Mouse (Mus musculus): ENCODE data around the gene Dll4. TPM values are rescaled to one million over a fixed set of nuclear protein-coding genes. Genes with fewer than 3 reads are reported as not detected.

The Dll4 gene
- polyA plus RNA-seq, 1 experiment from 2014 or later: not detected

DNA sequence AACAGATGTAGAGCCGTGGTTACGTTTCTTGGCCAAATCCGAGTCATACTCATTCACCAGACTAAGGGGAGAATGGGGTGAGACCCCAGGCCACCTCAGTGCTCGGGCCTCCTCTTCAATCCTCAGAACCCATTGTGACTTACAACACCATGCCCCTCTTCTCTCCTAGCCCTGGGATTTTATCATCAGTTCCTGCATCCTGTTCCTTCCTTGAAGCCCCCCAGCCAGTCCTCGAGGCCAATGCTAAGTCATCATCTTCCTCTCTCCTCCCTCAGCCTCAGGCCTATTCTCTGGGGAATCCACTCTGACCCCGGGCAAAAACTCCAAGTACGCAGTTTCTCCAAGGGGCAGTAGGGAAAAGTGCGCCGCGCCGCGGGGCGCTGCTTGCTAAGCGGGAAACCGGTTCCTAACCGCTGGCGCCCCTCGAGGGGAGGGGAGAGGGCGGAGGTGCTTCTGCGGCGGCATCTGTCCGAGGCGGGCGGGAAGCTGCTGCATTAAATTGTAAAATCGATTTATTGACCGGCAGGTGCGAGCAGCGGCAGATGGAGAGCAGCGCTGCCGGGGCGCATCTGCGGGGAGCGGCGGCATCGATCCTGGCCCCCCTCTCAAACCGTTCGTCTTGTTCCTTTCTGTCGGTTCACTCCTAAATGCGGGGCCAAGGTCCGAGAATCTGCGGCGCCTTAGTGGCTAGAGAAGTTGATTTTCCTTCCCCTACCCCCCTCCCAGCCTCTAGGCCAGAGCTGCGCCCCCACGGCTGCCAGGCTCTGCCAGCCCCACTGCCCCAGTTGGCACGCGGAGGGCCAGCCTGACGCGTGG lies 3.6 kb upstream of the Dll4 start:
- H3K79me2 ChIP-seq (ENCODE audit: inconsistent target): no peaks in the 10 kb centered on the region
- no peak overlapping the region for H3K4me3 ChIP-seq (ENCODE audit: inconsistent target)
- no peaks in the 10 kb centered on the region for H3K36me3 ChIP-seq (ENCODE audit: inconsistent target)
- no peak overlapping the region for H3K27ac ChIP-seq
- 16% methylated on average over 48 of the region's 48 CpGs for WGBS (ENCODE audit: missing documents)

DNA sequence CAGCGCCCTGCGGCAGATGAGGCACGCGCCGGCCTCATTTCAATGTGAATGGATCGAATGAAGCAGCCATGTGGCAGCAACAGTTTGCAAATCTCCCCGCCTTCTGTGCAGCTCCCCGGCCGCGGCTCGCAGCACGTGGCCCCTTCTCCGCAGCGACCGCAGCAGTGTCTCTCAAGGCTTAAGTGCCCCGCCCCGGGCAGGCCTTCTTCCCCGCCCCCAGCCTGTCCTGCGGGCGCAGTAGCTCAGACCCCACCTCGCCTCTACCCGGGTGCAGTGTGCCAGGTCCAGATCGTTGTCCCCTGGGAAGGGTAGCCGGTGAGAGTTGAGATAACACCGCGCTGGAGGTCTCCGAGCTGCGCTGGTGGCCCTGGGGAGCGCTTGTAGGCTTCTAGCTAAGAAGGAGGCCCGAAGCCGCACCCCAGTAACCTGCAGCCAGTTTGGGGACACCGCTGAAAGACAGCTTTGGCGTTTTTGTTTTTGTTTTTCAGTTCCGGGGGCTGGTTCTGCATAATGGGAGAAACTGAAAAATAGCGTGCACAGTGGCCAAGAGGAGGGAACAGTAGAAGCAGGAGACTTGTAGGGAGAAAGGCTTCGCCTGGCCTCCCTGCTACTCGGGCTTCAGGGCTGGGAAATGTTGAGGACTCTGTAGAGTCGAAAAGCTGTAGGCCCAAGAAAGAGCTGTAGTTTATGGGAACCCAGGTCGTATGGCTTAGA lies 2.8 kb upstream of the Dll4 start:
- no peaks in the 10 kb centered on the region for H3K79me2 ChIP-seq (ENCODE audit: inconsistent target)
- 39% methylated on average over 33 of the region's 39 CpGs for WGBS (ENCODE audit: missing documents)
- no peak overlapping the region for H3K4me3 ChIP-seq (ENCODE audit: inconsistent target)
- H3K27ac ChIP-seq: no peak overlapping the region
- no peaks in the 10 kb centered on the region for H3K36me3 ChIP-seq (ENCODE audit: inconsistent target)

- no peaks in the 10 kb centered on the region for H3K79me2 ChIP-seq (ENCODE audit: inconsistent target)
- H3K36me3 ChIP-seq (ENCODE audit: inconsistent target): no peaks in the 10 kb centered on the region
- H3K4me3 ChIP-seq (ENCODE audit: inconsistent target): no peak overlapping the region
- 51% methylated on average over 13 of the region's 32 CpGs for WGBS (ENCODE audit: missing documents)
- H3K27ac ChIP-seq: no peak overlapping the region
These were observed 1.6 kb upstream of the Dll4 start for GRCm38 (mm10) chr2:119323866-119324575.

DNA sequence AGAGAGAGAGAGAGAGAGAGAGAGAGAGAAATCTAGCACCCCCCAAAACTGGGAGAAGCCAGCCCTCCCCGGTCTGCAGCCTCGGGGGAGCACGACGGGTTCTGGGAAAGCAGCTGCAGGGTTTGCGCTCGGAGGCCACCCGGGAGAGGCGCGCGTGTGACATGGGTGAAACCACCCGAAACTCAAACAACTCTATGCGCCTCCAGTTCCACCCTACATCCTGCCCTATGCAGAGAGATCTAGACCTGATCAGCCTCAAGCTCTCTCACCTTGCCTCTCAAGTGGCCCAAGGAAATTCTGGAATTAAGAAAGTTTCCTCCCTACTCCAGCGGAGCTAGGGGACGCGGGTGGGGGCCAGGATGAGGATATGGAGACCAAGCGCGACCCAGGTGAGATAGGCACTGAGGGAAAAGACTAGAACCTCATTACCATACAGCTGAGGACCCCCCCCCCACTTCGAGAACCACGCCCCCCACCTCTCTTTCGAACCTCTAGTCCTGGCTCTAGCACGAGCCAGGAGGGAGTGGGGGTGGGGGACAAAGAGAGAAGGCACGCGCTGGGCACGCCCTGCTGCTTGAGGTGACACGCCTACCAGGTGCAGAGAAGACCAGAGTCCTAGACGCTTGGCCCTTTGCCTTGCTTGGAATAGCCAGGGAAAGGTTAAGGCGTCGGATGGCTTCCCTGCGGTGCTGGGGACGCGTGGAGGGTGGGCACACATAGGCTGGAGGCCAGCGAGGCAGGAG lies 837 bp upstream of the Dll4 start:
- WGBS (ENCODE audit: missing documents): 2% methylated on average over 32 of the region's 32 CpGs
- no peak overlapping the region for H3K4me3 ChIP-seq (ENCODE audit: inconsistent target)
- no peaks in the 10 kb centered on the region for H3K79me2 ChIP-seq (ENCODE audit: inconsistent target)
- H3K27ac ChIP-seq: no peak overlapping the region
- no peaks in the 10 kb centered on the region for H3K36me3 ChIP-seq (ENCODE audit: inconsistent target)

- Histone ChIP-seq H3K79me2 (ENCODE audit: inconsistent target) (no peaks in the 10 kb centered on the region), H3K36me3 (ENCODE audit: inconsistent target) (no peaks in the 10 kb centered on the region), H3K27ac (no peak overlapping the region), H3K4me3 (ENCODE audit: inconsistent target) (no peak overlapping the region; the same call in 1 of the 2 replicates)
- WGBS (ENCODE audit: missing documents): under 1% methylated on average over 57 of the region's 61 CpGs
These were observed 847 bp downstream of the Dll4 start for GRCm38 (mm10) chr2:119326161-119327101.

GRCm38 (mm10) chr2:119327102-119327480 lies 1.5 kb downstream of the Dll4 start:
- no peak overlapping the region for H3K27ac ChIP-seq
- H3K36me3 ChIP-seq (ENCODE audit: inconsistent target): no peaks in the 10 kb centered on the region
- H3K4me3 ChIP-seq (ENCODE audit: inconsistent target): no peak overlapping the region
- no peaks in the 10 kb centered on the region for H3K79me2 ChIP-seq (ENCODE audit: inconsistent target)
- 2% methylated on average over 25 of the region's 30 CpGs for WGBS (ENCODE audit: missing documents)

DNA sequence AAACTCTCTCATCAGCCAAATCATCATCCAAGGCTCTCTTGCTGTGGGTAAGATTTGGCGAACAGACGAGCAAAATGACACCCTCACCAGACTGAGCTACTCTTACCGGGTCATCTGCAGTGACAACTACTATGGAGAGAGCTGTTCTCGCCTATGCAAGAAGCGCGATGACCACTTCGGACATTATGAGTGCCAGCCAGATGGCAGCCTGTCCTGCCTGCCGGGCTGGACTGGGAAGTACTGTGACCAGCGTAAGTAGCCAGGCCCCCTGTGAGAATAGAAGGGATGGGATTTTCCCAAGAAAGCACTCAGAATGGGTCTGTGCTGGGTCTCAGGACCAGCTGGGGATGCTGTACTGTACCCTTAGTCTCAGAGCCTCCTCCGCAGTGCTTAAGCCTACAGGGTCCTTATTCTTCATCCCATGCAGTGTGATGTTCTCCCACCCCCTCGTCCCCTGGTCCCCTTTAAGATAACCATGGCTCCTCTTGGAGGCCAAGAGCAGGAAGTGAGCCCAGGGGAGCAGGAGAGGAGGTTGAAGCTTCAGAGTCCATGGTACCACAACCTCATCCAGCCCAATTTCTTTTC lies 2.5 kb downstream of the Dll4 start:
- H3K4me3 ChIP-seq (ENCODE audit: inconsistent target): no peak overlapping the region

DNA sequence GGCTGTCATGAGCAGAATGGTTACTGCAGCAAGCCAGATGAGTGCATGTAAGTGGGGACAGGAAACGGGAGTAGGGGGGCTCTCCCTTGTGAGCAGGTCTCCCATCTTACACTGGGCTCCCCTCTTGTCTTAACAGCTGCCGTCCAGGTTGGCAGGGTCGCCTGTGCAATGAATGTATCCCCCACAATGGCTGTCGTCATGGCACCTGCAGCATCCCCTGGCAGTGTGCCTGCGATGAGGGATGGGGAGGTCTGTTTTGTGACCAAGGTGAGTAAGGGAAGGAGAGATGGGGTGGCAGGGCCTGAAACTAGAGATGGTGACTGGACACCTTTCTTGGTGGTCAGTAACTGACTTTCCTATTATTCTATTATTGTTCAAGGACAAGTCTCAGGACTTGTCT lies 3.0 kb downstream of the Dll4 start:
- WGBS (ENCODE audit: missing documents): 78% methylated on average over 5 of the region's 5 CpGs
- H3K4me3 ChIP-seq (ENCODE audit: inconsistent target): no peak overlapping the region

More for the DNA sequence above, 2.5 kb downstream of the Dll4 start:
- WGBS (ENCODE audit: missing documents): 88% methylated on average over 11 of the region's 11 CpGs
- no peak overlapping the region for H3K27ac ChIP-seq
- no peaks in the 10 kb centered on the region for H3K36me3 ChIP-seq (ENCODE audit: inconsistent target)
- H3K79me2 ChIP-seq (ENCODE audit: inconsistent target): no peaks in the 10 kb centered on the region

DNA sequence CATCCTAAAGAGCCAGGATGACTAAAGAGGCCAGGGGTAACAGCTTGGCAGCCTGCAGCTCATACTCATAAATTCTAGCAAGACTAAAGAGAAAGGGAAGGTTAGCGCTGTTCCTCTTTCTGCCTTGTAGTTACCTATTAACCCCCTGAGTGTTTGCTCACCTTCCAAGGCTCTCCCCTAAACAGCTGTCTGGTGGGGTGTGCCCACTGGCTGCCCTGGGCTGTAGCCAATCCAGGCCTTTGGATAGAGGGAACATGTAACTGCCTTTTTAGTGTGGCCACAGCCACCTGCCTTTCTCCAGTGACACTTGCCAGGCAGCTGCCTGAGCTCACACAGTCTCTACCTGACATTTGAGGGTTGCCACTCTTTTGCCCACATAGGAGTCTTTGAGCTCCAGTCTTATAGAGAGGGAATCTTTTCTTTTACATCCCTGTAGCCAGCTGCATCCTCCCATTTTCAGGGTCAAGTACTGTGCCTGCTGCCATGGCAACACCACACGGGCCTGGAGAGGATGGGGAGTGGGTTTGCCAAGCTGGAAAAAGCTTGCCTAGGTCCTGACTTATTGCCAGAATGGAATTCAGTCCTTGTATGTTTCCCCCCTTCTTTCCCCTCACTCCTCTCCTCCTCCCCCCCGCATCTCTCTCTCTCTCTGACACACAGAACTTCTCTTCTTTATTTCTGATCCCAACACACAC lies 3.7 kb downstream of the Dll4 start:
- Histone ChIP-seq H3K36me3 (ENCODE audit: inconsistent target) (no peaks in the 10 kb centered on the region), H3K27ac (no peak overlapping the region), H3K79me2 (ENCODE audit: inconsistent target) (no peaks in the 10 kb centered on the region), H3K4me3 (ENCODE audit: inconsistent target) (no peak overlapping the region)
- WGBS (ENCODE audit: missing documents): 59% methylated on average over 3 of the region's 3 CpGs

More for the DNA sequence above, 3.0 kb downstream of the Dll4 start:
- H3K79me2 ChIP-seq (ENCODE audit: inconsistent target): no peaks in the 10 kb centered on the region
- H3K36me3 ChIP-seq (ENCODE audit: inconsistent target): no peaks in the 10 kb centered on the region
- H3K27ac ChIP-seq: no peak overlapping the region

GRCm38 (mm10) chr2:119330795-119331194 lies 5.2 kb downstream of the Dll4 start:
- 98% methylated on average over 8 of the region's 8 CpGs for WGBS (ENCODE audit: missing documents)
- Histone ChIP-seq H3K27ac (no peak overlapping the region), H3K4me3 (ENCODE audit: inconsistent target) (no peak overlapping the region), H3K79me2 (ENCODE audit: inconsistent target) (no peaks in the 10 kb centered on the region), H3K36me3 (ENCODE audit: inconsistent target) (no peaks in the 10 kb centered on the region)

- 84% methylated on average over 22 of the region's 24 CpGs for WGBS (ENCODE audit: missing documents)
- Histone ChIP-seq H3K36me3 (ENCODE audit: inconsistent target) (no peaks in the 10 kb centered on the region), H3K4me3 (ENCODE audit: inconsistent target) (no peak overlapping the region), H3K27ac (no peak overlapping the region), H3K79me2 (ENCODE audit: inconsistent target) (no peaks in the 10 kb centered on the region)
These were observed 6.6 kb downstream of the Dll4 start for GRCm38 (mm10) chr2:119332177-119332661.

- H3K79me2 ChIP-seq (ENCODE audit: inconsistent target): no peaks in the 10 kb centered on the region
- H3K27ac ChIP-seq: no peak overlapping the region
- H3K36me3 ChIP-seq (ENCODE audit: inconsistent target): no peaks in the 10 kb centered on the region
- 86% methylated on average over 1 of the region's 1 CpGs for WGBS (ENCODE audit: missing documents)
- H3K4me3 ChIP-seq (ENCODE audit: inconsistent target): no peak overlapping the region
These were observed 8.6 kb downstream of the Dll4 start for GRCm38 (mm10) chr2:119334135-119334534.
